Mouse (Mus musculus) hindbrain, embryonic 15.5 days (tissue): ENCODE results near the gene Dpf3. TPM values are rescaled to one million over a fixed set of nuclear protein-coding genes. Genes with fewer than 3 reads are reported as not detected.

Source experiments
- ATAC-seq: fragments of 200-750 bp; cut with Nextera tagmentation; 2 replicates; pipeline ENCODE4 v1.8.0; 2017; ENCODE audit warnings: low read depth, moderate number of reproducible peaks, moderate TSS enrichment; ENCODE audit not compliant: low FRiP score
- H3K27ac ChIP-seq: fragments of 300-500 bp; sonication (generic); replicated peaks from 2 replicates; pipeline ENCODE4 v1.5.1; 2015; ENCODE audit warnings: mild to moderate bottlenecking, inconsistent platforms
- H3K27me3 ChIP-seq: fragments of 300-500 bp; sonication (generic); 2 replicates; pipeline ENCODE4 v1.6.1; 2015; ENCODE audit warnings: control low read depth, inconsistent platforms
- H3K36me3 ChIP-seq: fragments of 300-500 bp; sonication (generic); 2 replicates; pipeline ENCODE4 v1.6.1; 2015; ENCODE audit warnings: control low read depth, inconsistent platforms
- H3K4me1 ChIP-seq: fragments of 300-500 bp; sonication (generic); replicated peaks from 2 replicates; pipeline ENCODE4 v1.6.1; 2015; ENCODE audit warnings: control low read depth, inconsistent platforms
- H3K4me2 ChIP-seq: fragments of 300-500 bp; sonication (generic); 2 replicates; pipeline ENCODE4 v1.6.1; 2015; ENCODE audit warnings: moderate library complexity, mild to moderate bottlenecking, inconsistent platforms
- H3K4me3 ChIP-seq: fragments of 300-500 bp; sonication (generic); 2 replicates; pipeline ENCODE4 v1.5.1; 2015; ENCODE audit warnings: mild to moderate bottlenecking, inconsistent platforms
- H3K9ac ChIP-seq: fragments of 300-500 bp; sonication (generic); 2 replicates; pipeline ENCODE4 v1.6.1; 2015; ENCODE audit warnings: inconsistent platforms
- H3K9me3 ChIP-seq: fragments of 300-500 bp; sonication (generic); 2 replicates; pipeline ENCODE4 v1.6.1; 2016; ENCODE audit warnings: control low read depth, inconsistent platforms
- WGBS: fragments of 180-500 bp; shearing (Covaris S2); methylation state at CpG from one replicate; pipeline ENCODE4 v1.1.7; 2015; 5-methylcytosine and 5-hydroxymethylcytosine counted together
- polyA plus RNA-seq: library from polyadenylated mRNA; unstranded; fragments of >200 nt; fragmentation: Nextera tagmentation; extraction: Ambion mirVana; gene quantifications from 2 replicates; pipeline ENCODE4 v1.2.1, GENCODE M21; 2015

Dpf3 gene
- polyA plus RNA-seq, 1 experiment from 2014 or later: 22.7 TPM

GRCm38 (mm10) chr12:83211976-83212375 is 275.5 kb downstream of the Dpf3 start:
- 75% methylated on average over 2 of the region's 2 CpGs for WGBS
- no peaks in the 10 kb centered on the region for H3K36me3 ChIP-seq
- H3K9ac ChIP-seq: no peak overlapping the region
- peaks cover 41% of the 10 kb centered on the region for H3K4me1 ChIP-seq
- no peak overlapping the region for H3K27ac ChIP-seq
- H3K4me3 ChIP-seq: no peak overlapping the region
- no peaks in the 10 kb centered on the region for H3K9me3 ChIP-seq
- H3K27me3 ChIP-seq: no peaks in the 10 kb centered on the region
- H3K4me2 ChIP-seq: no peak overlapping the region
- no peak for ATAC-seq

- no peak overlapping the region for H3K4me2 ChIP-seq
- no peak for ATAC-seq
- WGBS: 74% methylated on average over 7 of the region's 7 CpGs
- H3K4me3 ChIP-seq: no peak overlapping the region
- peaks cover 41% of the 10 kb centered on the region for H3K4me1 ChIP-seq
- no peaks in the 10 kb centered on the region for H3K27me3 ChIP-seq
- no peaks in the 10 kb centered on the region for H3K9me3 ChIP-seq
- no peak overlapping the region for H3K27ac ChIP-seq
- H3K9ac ChIP-seq: no peak overlapping the region
- no peaks in the 10 kb centered on the region for H3K36me3 ChIP-seq
Observed at GRCm38 (mm10) chr12:83211146-83211822, 276.2 kb downstream of the Dpf3 start.

GRCm38 (mm10) chr12:83210735-83211134 is 276.8 kb downstream of the Dpf3 start:
- Histone ChIP-seq H3K9me3 (no peaks in the 10 kb centered on the region), H3K27ac (no peak overlapping the region), H3K4me1 (peaks cover 44% of the 10 kb centered on the region), H3K4me2 (no peak overlapping the region), H3K9ac (no peak overlapping the region), H3K4me3 (no peak overlapping the region), H3K27me3 (no peaks in the 10 kb centered on the region), H3K36me3 (no peaks in the 10 kb centered on the region)
- 64% methylated on average over 3 of the region's 3 CpGs for WGBS
- ATAC-seq: no peak

DNA sequence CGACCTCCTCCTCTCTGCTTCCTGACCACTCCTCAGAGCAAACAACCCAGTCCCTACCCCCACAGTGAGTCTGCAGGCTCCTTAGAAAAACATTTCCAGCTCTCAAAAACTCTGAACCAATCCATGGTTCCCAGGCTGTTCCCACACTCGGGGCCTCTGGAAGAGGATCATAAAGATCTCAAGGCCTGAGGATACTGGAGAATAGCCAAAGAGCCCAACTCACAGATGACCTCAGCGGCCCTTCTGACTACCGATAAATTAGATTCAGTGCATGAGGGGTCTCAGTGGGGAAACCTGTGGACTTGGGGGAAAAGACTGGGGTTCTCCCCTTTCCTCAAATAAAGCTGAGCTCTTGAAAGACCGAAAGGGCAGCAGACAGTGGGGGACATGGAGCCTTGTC is 277.2 kb downstream of the Dpf3 start:
- peaks cover 48% of the 10 kb centered on the region for H3K4me1 ChIP-seq
- no peaks in the 10 kb centered on the region for H3K36me3 ChIP-seq
- 68% methylated on average over 5 of the region's 5 CpGs for WGBS
- H3K27me3 ChIP-seq: no peaks in the 10 kb centered on the region
- H3K4me3 ChIP-seq: no peak overlapping the region
- H3K4me2 ChIP-seq: no peak overlapping the region
- no peak for ATAC-seq
- no peaks in the 10 kb centered on the region for H3K9me3 ChIP-seq
- H3K27ac ChIP-seq: no peak overlapping the region
- H3K9ac ChIP-seq: no peak overlapping the region

- no peaks in the 10 kb centered on the region for H3K36me3 ChIP-seq
- H3K4me1 ChIP-seq: peaks cover 48% of the 10 kb centered on the region
- no peak overlapping the region for H3K4me3 ChIP-seq
- no peaks in the 10 kb centered on the region for H3K9me3 ChIP-seq
- H3K9ac ChIP-seq: no peak overlapping the region
- 29% methylated on average over 6 of the region's 6 CpGs for WGBS
- peak overlapping the region; percentile 25; the same call in 1 of the 2 replicates for H3K27ac ChIP-seq
- no peak for ATAC-seq
- no peak overlapping the region for H3K4me2 ChIP-seq
- H3K27me3 ChIP-seq: no peaks in the 10 kb centered on the region
Observed at GRCm38 (mm10) chr12:83209461-83209860, 278.1 kb downstream of the Dpf3 start.

- H3K4me1 ChIP-seq: peaks cover 45% of the 10 kb centered on the region
- H3K4me3 ChIP-seq: no peak overlapping the region
- no peaks in the 10 kb centered on the region for H3K36me3 ChIP-seq
- H3K9me3 ChIP-seq: no peaks in the 10 kb centered on the region
- H3K27me3 ChIP-seq: no peaks in the 10 kb centered on the region
- no peak overlapping the region for H3K4me2 ChIP-seq
- WGBS: 64% methylated on average over 6 of the region's 6 CpGs
- no peak overlapping the region for H3K9ac ChIP-seq
- 0 out of 2 replicates have a peak overlapping the region, but pooled peaks have one; percentile 53 for H3K27ac ChIP-seq
- ATAC-seq: no peak
Observed at GRCm38 (mm10) chr12:83208841-83209240, 278.7 kb downstream of the Dpf3 start.

- peaks cover 44% of the 10 kb centered on the region for H3K4me1 ChIP-seq
- no peaks in the 10 kb centered on the region for H3K36me3 ChIP-seq
- no peaks in the 10 kb centered on the region for H3K27me3 ChIP-seq
- 48% methylated on average over 8 of the region's 8 CpGs for WGBS
- ATAC-seq: no peak
- no peak overlapping the region for H3K9ac ChIP-seq
- no peak overlapping the region for H3K4me2 ChIP-seq
- H3K4me3 ChIP-seq: no peak overlapping the region
- peak overlapping the region; percentile 53; the same call in 1 of the 2 replicates for H3K27ac ChIP-seq
- no peaks in the 10 kb centered on the region for H3K9me3 ChIP-seq
Observed at GRCm38 (mm10) chr12:83208011-83208410, 279.5 kb downstream of the Dpf3 start.

DNA sequence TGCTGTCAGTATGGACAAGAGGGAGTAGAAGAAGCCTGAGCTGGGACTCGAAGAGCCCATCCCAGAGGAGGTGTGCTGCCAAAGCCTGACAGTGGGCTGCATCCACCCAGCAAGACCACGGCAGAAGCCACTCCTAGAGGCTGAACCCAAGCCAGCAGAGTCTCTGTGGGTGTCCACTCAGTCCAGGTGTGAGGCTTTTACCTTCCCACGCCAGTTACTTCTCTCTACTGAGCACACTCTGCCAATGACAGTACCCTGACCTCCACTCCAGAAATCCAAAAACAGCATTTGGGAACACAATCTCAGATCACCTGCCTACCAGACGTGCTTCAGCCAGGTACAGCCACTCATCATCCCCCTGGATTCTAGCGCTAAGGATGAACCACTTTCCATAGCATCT is 280.0 kb downstream of the Dpf3 start:
- WGBS: 71% methylated on average over 5 of the region's 5 CpGs
- Histone ChIP-seq H3K4me1 (peaks cover 44% of the 10 kb centered on the region), H3K4me2 (no peak overlapping the region), H3K9me3 (no peaks in the 10 kb centered on the region), H3K27ac (peak overlapping the region; percentile 53; the same call in 1 of the 2 replicates), H3K4me3 (no peak overlapping the region), H3K36me3 (no peaks in the 10 kb centered on the region), H3K9ac (no peak overlapping the region), H3K27me3 (no peaks in the 10 kb centered on the region)
- ATAC-seq: no peak

DNA sequence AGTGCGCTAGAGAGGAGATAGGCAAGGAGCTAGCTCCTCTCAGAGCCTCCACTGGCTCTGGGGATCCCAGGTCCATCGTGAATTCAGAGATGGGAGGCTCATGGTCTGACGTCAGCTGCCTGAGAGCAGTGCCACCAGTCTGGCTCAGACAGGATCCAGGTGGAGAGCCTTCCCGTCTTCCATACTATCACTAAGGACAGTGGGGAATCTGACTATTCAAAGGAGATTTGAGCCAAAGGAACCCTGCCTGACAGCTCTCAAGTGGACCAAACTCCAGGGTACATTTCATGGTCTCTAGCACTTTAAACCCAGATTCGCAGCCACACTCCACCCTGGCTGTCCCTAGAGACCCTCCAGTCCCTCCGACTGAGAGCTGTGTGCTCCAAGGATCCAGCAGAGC is 280.6 kb downstream of the Dpf3 start:
- H3K9ac ChIP-seq: no peak overlapping the region
- no peak for ATAC-seq
- H3K36me3 ChIP-seq: no peaks in the 10 kb centered on the region
- no peak overlapping the region for H3K27ac ChIP-seq
- WGBS: 68% methylated on average over 6 of the region's 6 CpGs
- H3K27me3 ChIP-seq: no peaks in the 10 kb centered on the region
- H3K4me2 ChIP-seq: no peak overlapping the region
- H3K4me3 ChIP-seq: no peak overlapping the region
- no peaks in the 10 kb centered on the region for H3K9me3 ChIP-seq
- H3K4me1 ChIP-seq: peaks cover 44% of the 10 kb centered on the region

DNA sequence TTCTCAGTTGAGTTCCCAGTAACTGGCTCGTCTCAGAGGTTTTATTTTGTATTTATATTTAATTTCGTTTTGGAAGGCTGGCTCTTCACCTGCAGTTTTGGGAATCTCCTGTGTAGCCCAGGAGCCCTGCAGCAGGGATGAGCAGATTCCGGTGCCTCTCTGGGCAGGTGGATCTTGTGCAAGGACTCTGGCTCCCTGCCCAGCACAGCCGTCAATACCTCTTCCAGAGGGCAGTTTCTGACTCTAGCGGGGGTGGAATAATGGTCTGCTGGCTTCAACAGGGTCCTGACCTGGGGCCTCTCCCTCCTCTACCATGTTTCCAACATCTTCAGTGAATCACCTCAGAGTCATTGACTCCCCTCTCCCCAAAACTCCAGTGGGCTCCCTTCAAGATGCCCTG is 283.2 kb downstream of the Dpf3 start:
- Histone ChIP-seq H3K27ac (no peak overlapping the region), H3K4me1 (peaks cover 37% of the 10 kb centered on the region), H3K9ac (no peak overlapping the region), H3K4me2 (no peak overlapping the region), H3K9me3 (no peaks in the 10 kb centered on the region), H3K27me3 (no peaks in the 10 kb centered on the region), H3K36me3 (no peaks in the 10 kb centered on the region), H3K4me3 (no peak overlapping the region)
- 60% methylated on average over 5 of the region's 5 CpGs for WGBS
- no peak for ATAC-seq

- 14% methylated on average over 3 of the region's 3 CpGs for WGBS
- ATAC-seq: no peak; the same call in 1 of the 2 replicates
- no peak overlapping the region for H3K27ac ChIP-seq
Observed at GRCm38 (mm10) chr12:83201674-83202073, 285.8 kb downstream of the Dpf3 start.

GRCm38 (mm10) chr12:83180561-83180960 is 307.0 kb downstream of the Dpf3 start:
- 66% methylated on average over 6 of the region's 6 CpGs for WGBS
- Histone ChIP-seq H3K4me3 (no peak overlapping the region), H3K27me3 (no peaks in the 10 kb centered on the region), H3K4me1 (peaks cover 3% of the 10 kb centered on the region; the same call in 1 of the 2 replicates), H3K9ac (no peak overlapping the region), H3K36me3 (no peaks in the 10 kb centered on the region), H3K9me3 (no peaks in the 10 kb centered on the region), H3K27ac (no peak overlapping the region), H3K4me2 (no peak overlapping the region)
- no peak for ATAC-seq

More at GRCm38 (mm10) chr12:83201674-83202073, 285.8 kb downstream of the Dpf3 start:
- no peak overlapping the region for H3K9ac ChIP-seq
- no peaks in the 10 kb centered on the region for H3K9me3 ChIP-seq
- H3K4me1 ChIP-seq: 0 out of 2 replicates have a peak, but pooled peaks cover 16% of the 10 kb centered on the region
- no peaks in the 10 kb centered on the region for H3K27me3 ChIP-seq
- no peak overlapping the region for H3K4me3 ChIP-seq
- H3K36me3 ChIP-seq: no peaks in the 10 kb centered on the region
- no peak overlapping the region for H3K4me2 ChIP-seq

- no peak for ATAC-seq
- 63% methylated on average over 1 of the region's 1 CpGs for WGBS
- no peaks in the 10 kb centered on the region for H3K36me3 ChIP-seq
- H3K4me1 ChIP-seq: peaks cover 3% of the 10 kb centered on the region; the same call in 1 of the 2 replicates
- no peak overlapping the region for H3K27ac ChIP-seq
- H3K9ac ChIP-seq: no peak overlapping the region
- no peak overlapping the region for H3K4me3 ChIP-seq
- H3K9me3 ChIP-seq: no peaks in the 10 kb centered on the region
- H3K27me3 ChIP-seq: no peaks in the 10 kb centered on the region
- no peak overlapping the region for H3K4me2 ChIP-seq
Observed at GRCm38 (mm10) chr12:83179860-83180259, 307.7 kb downstream of the Dpf3 start.
